Mouse (Mus musculus): ENCODE measurements around the gene Dhx9. TPM values are rescaled to one million over a fixed set of nuclear protein-coding genes. Genes with fewer than 3 reads are reported as not detected.
A peak's percentile ranks its signal among the peaks of the same experiment; 100 is the strongest.

The Dhx9 gene
- total and polyA plus RNA-seq, 3 experiments = 82.0 to 262 (median 170) TPM

DNA sequence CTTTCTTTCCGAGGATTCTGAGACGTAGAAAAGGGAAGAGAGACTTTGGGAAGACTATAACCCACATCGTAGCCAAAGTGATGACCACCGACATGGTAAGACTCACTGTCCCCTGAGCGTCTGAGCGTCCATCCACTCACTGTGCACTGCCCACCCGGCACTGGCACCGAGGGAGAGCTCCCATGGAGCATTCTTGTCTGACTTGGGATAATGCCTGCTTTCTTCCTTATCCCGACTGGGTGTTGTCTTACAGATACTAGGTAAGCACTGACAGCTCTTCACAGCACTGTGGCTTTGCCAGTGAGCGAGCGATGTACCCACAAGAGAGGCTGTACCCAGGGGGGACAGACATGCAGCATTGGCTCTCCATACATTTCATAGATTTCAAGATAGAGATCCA lies 49.9 kb downstream of the Dhx9 start:
- H3K27me3 ChIP-seq (ENCODE audit: control insufficient read depth in 1 of 2, insufficient read depth in 2 of 2, low read length in 2 of 2) = no peaks in the 10 kb centered on the region
- H3K4me1 ChIP-seq (ENCODE audit: control insufficient read depth in 1 of 2, insufficient read depth in 2 of 2, low read length in 2 of 2) = no peaks in the 10 kb centered on the region
- H3K4me3 ChIP-seq (ENCODE audit: control insufficient read depth in 1 of 2, insufficient read depth in 1 of 2, low read depth in 2 of 2, low read length in 2 of 2) = no peak overlapping the region
- H3K27ac ChIP-seq (ENCODE audit: control insufficient read depth, low read depth, low read length) = no peak overlapping the region
- no peak for TF ChIP-seq RAD21 (IDR thresholded peaks at IDR 0.05; ENCODE audit: low read depth, low read length)
- no peak for TF ChIP-seq ETS1 (IDR thresholded peaks at IDR 0.05; ENCODE audit: low read depth, low read length)
- no peak for TF ChIP-seq SIN3A (IDR thresholded peaks at IDR 0.05; ENCODE audit: low read length)
- no peak for TF ChIP-seq POLR2A (IDR thresholded peaks at IDR 0.05; ENCODE audit: control insufficient read depth in 1 of 2, insufficient read depth in 1 of 2, low read depth in 1 of 2, low read length in 2 of 2, poor library complexity in 1 of 2)
- no peak for TF ChIP-seq ZMIZ1 (IDR thresholded peaks at IDR 0.05; ENCODE audit: low read depth, low read length)
- TF ChIP-seq TCF12 (IDR thresholded peaks at IDR 0.05; ENCODE audit: low read depth, low read length) = no peak
- no peak for TF ChIP-seq TBP (IDR thresholded peaks at IDR 0.05; ENCODE audit: low read depth, low read length)
- no peak for TF ChIP-seq ZNF384 (IDR thresholded peaks at IDR 0.05; ENCODE audit: low read depth, low read length)
- no peak for TF ChIP-seq MYB (IDR thresholded peaks at IDR 0.05; ENCODE audit: low read depth, low read length)
- TF ChIP-seq GABPA (IDR thresholded peaks at IDR 0.05; ENCODE audit: low read depth, low read length) = no peak
- TF ChIP-seq POLR2AphosphoS2 (IDR thresholded peaks at IDR 0.05; ENCODE audit: low read length) = no peak
- no peaks in the 10 kb centered on the region for H3K9me3 ChIP-seq (replicated peaks; ENCODE audit: insufficient read depth, low read length)
- no peak overlapping the region for H3K9ac ChIP-seq (ENCODE audit: control insufficient read depth, low read depth, low read length, poor library complexity, severe bottlenecking)
- DNase-seq (ENCODE audit: low read depth, low spot score) = no peak
- no peaks in the 10 kb centered on the region for H3K36me3 ChIP-seq (ENCODE audit: control insufficient read depth in 1 of 2, insufficient read depth in 2 of 2, low read length in 2 of 2)
- no peaks in the 10 kb centered on the region for H3K79me2 ChIP-seq (ENCODE audit: control insufficient read depth, insufficient read depth, low read length, poor library complexity)

DNA sequence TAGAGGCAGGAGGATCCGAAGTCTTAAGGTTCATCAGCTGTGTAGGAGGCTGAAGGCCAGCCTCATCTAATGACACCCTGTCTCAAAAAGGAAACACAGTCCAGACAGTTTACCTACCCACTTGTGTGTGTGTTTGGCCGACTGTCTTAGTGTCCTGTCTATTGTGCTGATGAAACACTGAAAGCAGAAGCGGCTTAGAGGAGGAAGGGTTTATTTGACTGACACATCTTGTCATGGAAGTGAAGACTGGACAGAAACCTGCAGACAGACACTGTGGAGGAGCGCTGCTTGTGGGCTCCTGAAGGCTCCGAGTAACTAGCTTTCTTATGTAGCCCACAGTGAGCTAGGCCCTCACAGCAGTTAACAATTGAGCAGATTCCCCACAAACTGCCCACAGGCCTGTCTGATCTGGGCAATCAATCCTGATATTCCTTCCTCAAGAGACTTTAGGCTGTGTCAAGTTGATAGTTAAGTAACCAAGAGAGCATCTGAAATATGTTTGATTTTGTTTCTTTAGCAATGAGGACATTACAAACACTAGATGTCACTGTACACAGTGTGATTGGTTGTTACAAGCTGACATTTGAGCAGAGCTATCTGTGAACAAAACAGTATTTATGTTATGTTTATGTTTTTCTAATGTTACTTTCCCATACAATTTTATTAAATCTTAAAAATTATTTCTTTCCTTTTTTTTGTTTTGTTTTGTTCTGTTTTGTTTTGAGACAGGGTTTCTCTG lies 53.4 kb downstream of the Dhx9 start:
- Histone ChIP-seq H3K9ac (ENCODE audit: control insufficient read depth, low read depth, low read length, poor library complexity, severe bottlenecking) (no peak overlapping the region), H3K79me2 (ENCODE audit: control insufficient read depth, insufficient read depth, low read length, poor library complexity) (no peaks in the 10 kb centered on the region), H3K27ac (ENCODE audit: control insufficient read depth, low read depth, low read length) (no peak overlapping the region), H3K4me1 (ENCODE audit: control insufficient read depth in 1 of 2, insufficient read depth in 2 of 2, low read length in 2 of 2) (peaks cover 0 to 4% of the 10 kb centered on the region in 2 experiments; a peak in 1 of 4 replicates), H3K9me3 (replicated peaks; ENCODE audit: insufficient read depth, low read length) (no peaks in the 10 kb centered on the region), H3K4me3 (ENCODE audit: control insufficient read depth in 1 of 2, insufficient read depth in 1 of 2, low read depth in 2 of 2, low read length in 2 of 2) (no peak overlapping the region), H3K27me3 (ENCODE audit: control insufficient read depth in 1 of 2, insufficient read depth in 2 of 2, low read length in 2 of 2) (no peaks in the 10 kb centered on the region), H3K36me3 (ENCODE audit: control insufficient read depth in 1 of 2, insufficient read depth in 2 of 2, low read length in 2 of 2) (no peaks in the 10 kb centered on the region)
- no peak for TF ChIP-seq JUND (IDR thresholded peaks at IDR 0.05; ENCODE audit: low read depth, low read length)
- TF ChIP-seq CTCF (IDR thresholded peaks at IDR 0.05 in 2 of 3, conservative IDR thresholded peaks at IDR 0.05 in 1 of 3; ENCODE audit: control insufficient read depth in 1 of 3, insufficient read depth in 1 of 3, low read depth in 2 of 3, low read length in 3 of 3, poor library complexity in 1 of 3, severe bottlenecking in 1 of 3) = peak in 1 of 3 experiments; percentile 14; a peak in 1 of 6 replicates
- DNase-seq (ENCODE audit: low read depth, low spot score) = no peak

DNA sequence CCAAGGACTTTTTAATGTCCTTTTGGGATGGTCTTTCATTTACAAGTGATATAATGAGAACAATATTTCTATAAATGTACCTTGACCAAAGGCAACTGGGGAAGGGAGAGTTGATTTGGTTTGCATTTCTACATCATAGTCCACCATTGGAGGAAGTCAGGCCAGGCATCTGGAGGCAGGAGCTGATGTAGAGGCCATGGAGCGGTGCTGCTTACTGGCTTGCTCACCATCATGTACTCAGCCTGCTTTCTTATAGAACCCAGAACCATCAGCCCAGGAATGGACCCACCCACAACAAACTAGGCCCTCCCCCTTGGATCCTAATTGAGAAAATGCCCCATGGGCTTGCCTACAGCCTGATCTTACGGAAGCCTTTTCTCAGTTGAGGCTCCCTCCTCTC lies 55.1 kb downstream of the Dhx9 start:
- Histone ChIP-seq H3K36me3 (ENCODE audit: control insufficient read depth in 1 of 2, insufficient read depth in 2 of 2, low read length in 2 of 2) (no peaks in the 10 kb centered on the region), H3K79me2 (ENCODE audit: control insufficient read depth, insufficient read depth, low read length, poor library complexity) (no peaks in the 10 kb centered on the region), H3K27me3 (ENCODE audit: control insufficient read depth in 1 of 2, insufficient read depth in 2 of 2, low read length in 2 of 2) (no peaks in the 10 kb centered on the region), H3K9me3 (replicated peaks; ENCODE audit: insufficient read depth, low read length) (no peaks in the 10 kb centered on the region), H3K27ac (ENCODE audit: control insufficient read depth, low read depth, low read length) (no peak overlapping the region), H3K4me1 (ENCODE audit: control insufficient read depth in 1 of 2, insufficient read depth in 2 of 2, low read length in 2 of 2) (peaks cover 0 to 4% of the 10 kb centered on the region in 2 experiments; a peak in 1 of 4 replicates), H3K4me3 (ENCODE audit: control insufficient read depth in 1 of 2, insufficient read depth in 1 of 2, low read depth in 2 of 2, low read length in 2 of 2) (no peak overlapping the region), H3K9ac (ENCODE audit: control insufficient read depth, low read depth, low read length, poor library complexity, severe bottlenecking) (no peak overlapping the region)
- DNase-seq (ENCODE audit: low read depth, low spot score) = no peak
- TF ChIP-seq BHLHE40 (IDR thresholded peaks at IDR 0.05; ENCODE audit: borderline replicate concordance, low read depth, low read length) (no peak), ETS1 (IDR thresholded peaks at IDR 0.05; ENCODE audit: low read depth, low read length) (no peak), MEF2A (IDR thresholded peaks at IDR 0.05; ENCODE audit: extremely low read depth, insufficient replicate concordance, low read depth, low read length, poor library complexity, severe bottlenecking) (no peak), TBP (IDR thresholded peaks at IDR 0.05; ENCODE audit: low read depth, low read length) (no peak), UBTF (IDR thresholded peaks at IDR 0.05; ENCODE audit: borderline replicate concordance, insufficient read depth, low read depth, low read length) (no peak), MAX (IDR thresholded peaks at IDR 0.05; ENCODE audit: low read length) (no peak), POLR2AphosphoS5 (IDR thresholded peaks at IDR 0.05; ENCODE audit: borderline replicate concordance, low read depth, low read length) (no peak), CTCF (IDR thresholded peaks at IDR 0.05 in 2 of 3, conservative IDR thresholded peaks at IDR 0.05 in 1 of 3; ENCODE audit: control insufficient read depth in 1 of 3, insufficient read depth in 1 of 3, low read depth in 2 of 3, low read length in 3 of 3, poor library complexity in 1 of 3, severe bottlenecking in 1 of 3) (no peak), SIN3A (IDR thresholded peaks at IDR 0.05; ENCODE audit: low read length) (no peak)
